Mouse (Mus musculus) CH12.LX (cell line): ENCODE data around the gene Aasdhppt.

ENCODE experiments used
- CTCF ChIP-seq, 2 experiments: IDR thresholded peaks in 1 of 2; conservative IDR thresholded peaks in 1 of 2; 2 replicates each; pipeline ENCODE4 v1.5.1; 2011 to 2012; ENCODE audit warnings: low read depth in 2 of 2, low read length in 2 of 2, improper control_type of control experiment in 1 of 2, inconsistent platforms in 1 of 2, mild to moderate bottlenecking in 1 of 2, moderate library complexity in 1 of 2
- E2F4 ChIP-seq: IDR thresholded peaks from 2 replicates; pipeline ENCODE4 v1.6.1; 2011; ENCODE audit warnings: low read depth, low read length, improper control_type of control experiment; ENCODE audit not compliant: insufficient replicate concordance
- POLR2A ChIP-seq: IDR thresholded peaks from 2 replicates; pipeline ENCODE4 v1.6.1; 2011; ENCODE audit warnings: low read depth, mild to moderate bottlenecking, improper control_type of control experiment, low read length
- POLR2AphosphoS2 ChIP-seq: IDR thresholded peaks from 2 replicates; pipeline ENCODE4 v1.6.1; 2011; ENCODE audit warnings: low read depth, low read length, improper control_type of control experiment
- UBTF ChIP-seq: IDR thresholded peaks from 2 replicates; pipeline ENCODE4 v1.6.1; 2012; ENCODE audit warnings: low read depth, mild to moderate bottlenecking, inconsistent platforms, low read length, improper control_type of control experiment, moderate library complexity

GRCm38 (mm10) chr9:4283850-4284249 is 25.4 kb downstream of the Aasdhppt start:
- TF ChIP-seq UBTF (no peak), POLR2A (no peak), E2F4 (no peak), CTCF (conservative IDR thresholded peaks at IDR 0.05 in 1 of 2, IDR thresholded peaks at IDR 0.05 in 1 of 2; ENCODE audit: low read depth in 2 of 2, low read length in 2 of 2) (no peak), POLR2AphosphoS2 (no peak)
